Mouse (Mus musculus): ENCODE data around the gene Oasl1. TPM values are rescaled to one million over a fixed set of nuclear protein-coding genes. Genes with fewer than 3 reads are reported as not detected.
"Not testable (repeated sequence)": the region's sequence is repeated elsewhere in the genome, so short reads cannot be mapped to it uniquely, and the experiment has no call there.

Oasl1 gene
- polyA plus RNA-seq, 1 experiment from 2014 or later = not detected

DNA sequence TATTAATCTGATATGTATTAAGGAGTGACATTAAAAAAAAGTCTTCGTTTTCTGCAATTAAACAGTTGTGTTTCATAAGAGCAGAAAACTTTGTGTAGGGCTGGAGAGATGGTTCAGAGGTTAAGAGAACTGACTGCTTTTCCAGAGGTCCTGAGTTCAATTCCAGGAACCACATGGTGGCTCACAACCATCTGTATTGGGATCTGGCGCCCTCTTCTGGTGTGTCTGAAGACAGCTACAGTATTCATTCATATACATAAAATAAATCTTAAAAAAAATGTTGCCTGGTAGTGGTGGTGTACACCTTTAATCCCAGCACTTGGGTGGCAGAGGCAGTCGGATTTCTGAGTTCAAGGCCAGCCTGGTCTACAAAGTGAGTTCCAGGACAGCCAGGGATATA is 18.1 kb downstream of the Oasl1 start:
- not testable (repeated sequence) for ATAC-seq; H3K27ac ChIP-seq (ENCODE audit: low read length); H3K4me2 ChIP-seq (ENCODE audit: low read length); H3K4me3 ChIP-seq (ENCODE audit: low read depth, low read length); H3K27me3 ChIP-seq (ENCODE audit: control insufficient read depth, insufficient read depth, low read depth, low read length); H3K9me3 ChIP-seq (replicated peaks; ENCODE audit: control insufficient read depth, low read length, poor library complexity, severe bottlenecking); H3K9ac ChIP-seq (ENCODE audit: low read depth, low read length); H3K36me3 ChIP-seq (ENCODE audit: control insufficient read depth, insufficient read depth, low read length)
- whole genome bisulfite sequencing = 49% methylated on average over 3 of the region's 3 CpGs
- H3K4me1 ChIP-seq (ENCODE audit: control insufficient read depth, insufficient read depth, low read length) = peaks cover 11% of the 10 kb centered on the region

DNA sequence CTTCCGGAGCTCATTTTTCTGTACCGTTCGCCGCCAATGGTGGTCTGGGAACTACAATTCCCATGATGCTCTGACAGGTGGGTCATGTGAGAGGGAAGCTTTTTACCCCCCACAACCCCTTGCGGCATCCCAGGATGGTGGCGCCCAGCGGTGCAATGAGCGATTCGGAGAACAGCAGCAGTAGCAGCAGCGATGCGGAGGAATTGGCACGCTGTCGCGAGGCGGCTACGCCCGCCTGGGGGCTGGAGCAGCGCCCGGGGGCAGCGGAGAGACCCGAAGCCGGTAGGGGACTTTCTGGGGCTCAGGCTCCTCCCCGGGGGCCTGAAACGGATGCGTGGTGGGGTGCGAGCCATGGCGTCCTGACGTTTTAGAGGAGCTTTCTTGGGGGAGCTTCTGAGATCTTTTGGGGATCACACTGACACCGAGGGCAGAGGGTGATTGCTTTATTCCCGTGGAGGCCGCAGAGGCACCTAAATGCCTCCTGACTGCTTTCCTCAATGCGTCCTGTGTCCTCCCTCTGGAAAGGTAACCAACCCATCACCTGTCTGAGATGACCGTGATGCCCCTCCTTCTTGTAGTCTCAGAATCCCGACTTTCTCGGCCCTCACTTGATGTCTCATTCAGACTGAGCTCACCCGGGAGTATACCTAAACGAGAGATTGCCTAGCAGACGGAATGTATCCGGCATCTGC is 19.2 kb downstream of the Oasl1 start, which contains the start of gene 2210016L21Rik:
2210016L21Rik (plus strand) TSS at position 85 of the 692 bp plus-strand sequence.
- no peaks in the 10 kb centered on the region for H3K9me3 ChIP-seq (replicated peaks; ENCODE audit: control insufficient read depth, low read length, poor library complexity, severe bottlenecking)
- H3K27ac ChIP-seq (ENCODE audit: low read length) = peak within 1 kb of the TSS; percentile 94
- peak within 1 kb of the TSS; percentile 82 for H3K4me2 ChIP-seq (ENCODE audit: low read length)
- H3K9ac ChIP-seq (ENCODE audit: low read depth, low read length) = peak within 1 kb of the TSS; percentile 99
- H3K36me3 ChIP-seq (ENCODE audit: control insufficient read depth, insufficient read depth, low read length) = peaks cover 13% of the 10 kb centered on the region
- ATAC-seq = peak; percentile 95
- H3K4me3 ChIP-seq (ENCODE audit: low read depth, low read length) = peak within 1 kb of the TSS; percentile 92
- under 1% methylated on average over 39 of the region's 39 CpGs for WGBS
- H3K4me1 ChIP-seq (ENCODE audit: control insufficient read depth, insufficient read depth, low read length) = peaks cover 11% of the 10 kb centered on the region
- H3K27me3 ChIP-seq (ENCODE audit: control insufficient read depth, insufficient read depth, low read depth, low read length) = no peaks in the 10 kb centered on the region

DNA sequence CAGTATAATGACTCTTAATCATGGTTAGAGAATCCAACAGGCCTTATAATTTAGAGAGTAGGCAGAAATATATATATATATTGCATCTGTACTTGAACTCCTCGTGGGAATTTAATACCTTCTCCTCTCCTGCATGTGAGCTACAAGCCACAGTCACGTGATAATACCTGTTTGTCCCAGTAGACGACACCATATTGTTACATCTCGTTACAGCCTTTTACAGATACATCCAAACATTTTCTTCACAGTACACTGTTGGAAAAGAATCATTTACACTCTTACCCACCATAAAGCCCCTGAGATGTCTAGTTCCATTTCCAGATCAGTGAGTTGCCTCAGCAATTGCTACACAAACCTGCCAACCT is 19.7 kb downstream of the Oasl1 start:
- H3K9me3 ChIP-seq (replicated peaks; ENCODE audit: control insufficient read depth, low read length, poor library complexity, severe bottlenecking) = no peaks in the 10 kb centered on the region
- WGBS = 37% methylated on average over 4 of the region's 4 CpGs
- peak overlapping the region; percentile 94 for H3K27ac ChIP-seq (ENCODE audit: low read length)
- peaks cover 11% of the 10 kb centered on the region for H3K4me1 ChIP-seq (ENCODE audit: control insufficient read depth, insufficient read depth, low read length)
- peaks cover 19% of the 10 kb centered on the region for H3K36me3 ChIP-seq (ENCODE audit: control insufficient read depth, insufficient read depth, low read length)
- H3K4me3 ChIP-seq (ENCODE audit: low read depth, low read length) = peak overlapping the region; percentile 92
- H3K27me3 ChIP-seq (ENCODE audit: control insufficient read depth, insufficient read depth, low read depth, low read length) = no peaks in the 10 kb centered on the region
- H3K9ac ChIP-seq (ENCODE audit: low read depth, low read length) = peak overlapping the region; percentile 99
- ATAC-seq = peak; percentile 10; the same call in 1 of the 2 replicates
- H3K4me2 ChIP-seq (ENCODE audit: low read length) = peak overlapping the region; percentile 82

DNA sequence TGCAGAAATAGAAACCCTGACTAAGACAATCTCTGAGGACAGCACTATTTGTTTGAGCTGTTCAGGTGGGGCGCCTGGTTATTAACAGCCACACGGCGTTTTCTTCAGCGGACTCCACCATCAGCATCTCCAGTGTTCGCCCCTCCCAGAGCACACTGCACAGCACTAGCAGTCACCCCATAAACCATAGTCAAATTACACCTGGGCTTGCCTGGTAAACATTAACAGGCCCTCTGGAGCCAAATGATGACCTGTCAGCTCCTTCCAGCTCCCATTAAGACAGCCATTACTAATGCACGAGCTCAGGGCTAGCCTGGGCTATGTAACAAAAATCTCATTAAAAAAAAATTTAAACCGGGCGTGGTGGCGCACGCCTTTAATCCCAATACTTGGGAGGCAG is 22.0 kb downstream of the Oasl1 start:
- Histone ChIP-seq H3K36me3 (ENCODE audit: control insufficient read depth, insufficient read depth, low read length) (peaks cover 28% of the 10 kb centered on the region), H3K27me3 (ENCODE audit: control insufficient read depth, insufficient read depth, low read depth, low read length) (no peaks in the 10 kb centered on the region), H3K9ac (ENCODE audit: low read depth, low read length) (no peak overlapping the region), H3K4me1 (ENCODE audit: control insufficient read depth, insufficient read depth, low read length) (peaks cover 11% of the 10 kb centered on the region), H3K4me3 (ENCODE audit: low read depth, low read length) (no peak overlapping the region), H3K9me3 (replicated peaks; ENCODE audit: control insufficient read depth, low read length, poor library complexity, severe bottlenecking) (no peaks in the 10 kb centered on the region), H3K4me2 (ENCODE audit: low read length) (no peak overlapping the region), H3K27ac (ENCODE audit: low read length) (no peak overlapping the region)
- 96% methylated on average over 10 of the region's 10 CpGs for WGBS
- no peak for ATAC-seq

DNA sequence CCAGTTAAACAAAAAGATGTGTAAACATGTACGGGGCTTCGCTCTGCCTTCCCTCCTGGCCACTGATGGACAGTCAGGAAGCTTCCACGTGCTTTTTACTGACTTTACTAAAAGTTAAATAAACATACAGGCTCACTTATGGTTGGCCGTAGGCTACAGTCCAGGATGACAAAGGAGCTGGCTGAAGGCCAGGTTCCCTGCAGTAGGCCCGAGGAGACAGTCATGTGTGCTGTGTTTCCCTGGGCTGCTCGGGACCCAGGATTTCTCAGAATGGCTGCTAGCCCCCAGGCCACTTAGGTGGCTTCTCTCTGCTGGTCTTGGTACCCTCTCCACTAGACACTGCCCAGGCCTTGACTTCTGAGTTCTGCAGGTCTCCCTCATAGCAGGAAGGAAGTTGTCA is 25.9 kb downstream of the Oasl1 start:
- H3K27me3 ChIP-seq (ENCODE audit: control insufficient read depth, insufficient read depth, low read depth, low read length) = no peaks in the 10 kb centered on the region
- H3K4me1 ChIP-seq (ENCODE audit: control insufficient read depth, insufficient read depth, low read length) = no peaks in the 10 kb centered on the region; the same call in 1 of the 2 replicates
- H3K27ac ChIP-seq (ENCODE audit: low read length) = no peak overlapping the region
- peaks cover 28% of the 10 kb centered on the region for H3K36me3 ChIP-seq (ENCODE audit: control insufficient read depth, insufficient read depth, low read length)
- no peak overlapping the region for H3K4me2 ChIP-seq (ENCODE audit: low read length)
- no peak overlapping the region for H3K4me3 ChIP-seq (ENCODE audit: low read depth, low read length)
- no peaks in the 10 kb centered on the region for H3K9me3 ChIP-seq (replicated peaks; ENCODE audit: control insufficient read depth, low read length, poor library complexity, severe bottlenecking)
- 68% methylated on average over 6 of the region's 6 CpGs for WGBS
- H3K9ac ChIP-seq (ENCODE audit: low read depth, low read length) = no peak overlapping the region
- no peak for ATAC-seq

DNA sequence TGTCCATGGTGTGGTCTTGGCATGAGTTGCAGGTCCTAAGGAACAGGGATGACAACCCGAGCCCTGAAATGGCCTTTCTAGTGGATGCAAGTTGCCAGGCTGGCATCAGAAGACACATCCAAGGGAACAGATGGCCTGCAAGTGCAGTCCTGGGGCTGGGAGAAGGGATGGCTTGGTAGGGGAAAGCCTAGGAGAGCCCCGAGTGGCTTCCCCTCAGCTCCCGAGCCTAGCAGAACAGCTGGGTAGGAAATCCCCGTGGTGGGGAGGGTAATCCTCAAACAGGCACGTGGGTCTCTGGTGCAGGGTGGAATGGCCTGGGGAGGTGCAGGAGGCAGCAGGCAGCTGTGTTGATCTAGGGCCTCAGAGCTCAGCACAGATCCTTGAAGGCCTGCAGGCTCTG is 26.3 kb downstream of the Oasl1 start:
- Histone ChIP-seq H3K27ac (ENCODE audit: low read length) (no peak overlapping the region), H3K27me3 (ENCODE audit: control insufficient read depth, insufficient read depth, low read depth, low read length) (no peaks in the 10 kb centered on the region), H3K4me1 (ENCODE audit: control insufficient read depth, insufficient read depth, low read length) (no peaks in the 10 kb centered on the region), H3K36me3 (ENCODE audit: control insufficient read depth, insufficient read depth, low read length) (peaks cover 28% of the 10 kb centered on the region), H3K4me3 (ENCODE audit: low read depth, low read length) (no peak overlapping the region), H3K4me2 (ENCODE audit: low read length) (no peak overlapping the region), H3K9ac (ENCODE audit: low read depth, low read length) (no peak overlapping the region), H3K9me3 (replicated peaks; ENCODE audit: control insufficient read depth, low read length, poor library complexity, severe bottlenecking) (no peaks in the 10 kb centered on the region)
- WGBS = 51% methylated on average over 5 of the region's 5 CpGs
- ATAC-seq = no peak

DNA sequence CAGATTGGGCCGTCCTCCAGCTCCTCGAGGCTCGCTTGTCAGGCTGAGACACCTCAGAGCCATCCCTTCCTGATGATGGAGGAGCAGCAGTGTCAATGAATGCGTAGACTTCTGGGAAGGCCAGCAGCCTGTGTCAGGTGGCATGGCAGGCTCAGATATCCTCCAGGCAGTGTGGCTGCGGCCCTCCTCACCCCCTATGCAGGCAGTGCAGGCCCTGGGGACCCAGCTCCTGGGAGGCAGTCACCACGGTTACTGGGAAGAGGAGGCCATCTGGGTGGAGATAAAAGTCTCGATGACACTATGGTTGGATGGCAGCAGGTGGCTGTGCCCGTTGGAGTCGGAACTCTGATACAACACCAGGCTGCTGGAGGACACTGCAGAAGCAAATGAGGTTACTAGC is 26.8 kb downstream of the Oasl1 start:
- Histone ChIP-seq H3K4me1 (ENCODE audit: control insufficient read depth, insufficient read depth, low read length) (no peaks in the 10 kb centered on the region), H3K27ac (ENCODE audit: low read length) (no peak overlapping the region), H3K9me3 (replicated peaks; ENCODE audit: control insufficient read depth, low read length, poor library complexity, severe bottlenecking) (no peaks in the 10 kb centered on the region), H3K9ac (ENCODE audit: low read depth, low read length) (no peak overlapping the region), H3K4me2 (ENCODE audit: low read length) (no peak overlapping the region), H3K27me3 (ENCODE audit: control insufficient read depth, insufficient read depth, low read depth, low read length) (no peaks in the 10 kb centered on the region), H3K4me3 (ENCODE audit: low read depth, low read length) (no peak overlapping the region), H3K36me3 (ENCODE audit: control insufficient read depth, insufficient read depth, low read length) (peaks cover 28% of the 10 kb centered on the region)
- no peak for ATAC-seq
- 76% methylated on average over 9 of the region's 9 CpGs for WGBS

DNA sequence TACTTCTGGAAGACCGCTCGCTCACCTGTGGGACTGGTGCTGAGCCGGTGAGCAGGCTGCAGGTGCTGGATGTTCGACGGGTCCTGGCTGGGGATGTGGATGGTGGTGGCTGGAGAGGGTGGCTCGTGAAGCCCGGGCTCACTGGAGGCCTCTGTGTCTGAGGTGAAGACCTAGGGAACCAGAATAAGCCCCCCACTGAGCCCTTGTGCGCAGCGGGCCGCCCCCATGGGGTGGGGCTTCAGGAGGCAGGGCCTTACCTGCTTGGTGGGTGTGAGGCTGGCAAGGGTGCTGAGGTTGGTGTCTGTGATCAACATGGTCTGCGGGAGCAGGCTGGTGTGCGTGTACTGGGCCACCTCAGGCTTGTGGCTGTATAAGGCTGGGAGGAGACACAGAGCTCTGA is 27.6 kb downstream of the Oasl1 start:
- H3K9ac ChIP-seq (ENCODE audit: low read depth, low read length) = no peak overlapping the region
- H3K9me3 ChIP-seq (replicated peaks; ENCODE audit: control insufficient read depth, low read length, poor library complexity, severe bottlenecking) = no peaks in the 10 kb centered on the region
- H3K27ac ChIP-seq (ENCODE audit: low read length) = no peak overlapping the region
- peaks cover 28% of the 10 kb centered on the region for H3K36me3 ChIP-seq (ENCODE audit: control insufficient read depth, insufficient read depth, low read length)
- H3K4me1 ChIP-seq (ENCODE audit: control insufficient read depth, insufficient read depth, low read length) = no peaks in the 10 kb centered on the region
- no peak for ATAC-seq
- WGBS = 50% methylated on average over 12 of the region's 12 CpGs
- no peak overlapping the region for H3K4me2 ChIP-seq (ENCODE audit: low read length)
- H3K4me3 ChIP-seq (ENCODE audit: low read depth, low read length) = no peak overlapping the region
- H3K27me3 ChIP-seq (ENCODE audit: control insufficient read depth, insufficient read depth, low read depth, low read length) = no peaks in the 10 kb centered on the region

DNA sequence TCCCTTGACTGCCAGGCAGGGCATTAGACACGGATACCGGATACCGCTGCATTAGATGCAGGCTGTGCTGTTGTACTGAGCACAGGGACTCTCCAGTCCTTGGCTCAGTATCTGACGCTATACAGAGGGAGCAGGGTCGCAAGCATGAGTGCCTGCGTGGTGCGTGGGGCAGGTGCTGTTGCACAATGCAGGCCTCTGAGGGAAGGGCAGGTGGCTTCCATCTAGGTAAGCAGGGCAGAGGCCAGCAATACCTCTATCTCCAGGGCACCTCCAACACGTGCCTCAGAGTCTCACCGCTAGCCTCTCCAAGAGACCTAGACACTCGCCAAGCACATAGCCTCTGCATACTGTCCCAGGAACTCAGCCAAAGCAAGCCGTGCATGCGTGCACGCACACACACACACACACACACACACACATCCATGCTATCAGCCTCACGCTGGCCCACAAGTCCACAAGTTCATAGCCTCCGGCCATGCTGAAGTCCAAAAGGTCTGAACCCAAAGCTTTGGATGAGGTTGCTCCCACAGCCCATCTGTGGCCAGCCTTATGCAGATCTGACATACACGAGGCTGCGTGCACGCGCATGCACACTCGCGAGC is 28.3 kb downstream of the Oasl1 start:
- ATAC-seq = no peak
- H3K9me3 ChIP-seq (replicated peaks; ENCODE audit: control insufficient read depth, low read length, poor library complexity, severe bottlenecking) = no peaks in the 10 kb centered on the region
- no peak overlapping the region for H3K27ac ChIP-seq (ENCODE audit: low read length)
- no peaks in the 10 kb centered on the region for H3K27me3 ChIP-seq (ENCODE audit: control insufficient read depth, insufficient read depth, low read depth, low read length)
- H3K4me3 ChIP-seq (ENCODE audit: low read depth, low read length) = no peak overlapping the region
- WGBS = 87% methylated on average over 21 of the region's 21 CpGs
- no peaks in the 10 kb centered on the region for H3K4me1 ChIP-seq (ENCODE audit: control insufficient read depth, insufficient read depth, low read length)
- H3K4me2 ChIP-seq (ENCODE audit: low read length) = no peak overlapping the region
- H3K9ac ChIP-seq (ENCODE audit: low read depth, low read length) = no peak overlapping the region
- peaks cover 23% of the 10 kb centered on the region for H3K36me3 ChIP-seq (ENCODE audit: control insufficient read depth, insufficient read depth, low read length)
